Mouse (Mus musculus): ENCODE results near the gene Cox17. TPM values are rescaled to one million over a fixed set of nuclear protein-coding genes. Genes with fewer than 3 reads are reported as not detected.
A peak's percentile ranks its signal among the peaks of the same experiment; 100 is the strongest.

The Cox17 gene
- polyA plus RNA-seq, 1 experiment: 653 TPM

GRCm38 (mm10) chr16:38398266-38398665 is 51.5 kb downstream of the Cox17 start:
- Histone ChIP-seq H3K27me3 (ENCODE audit: control insufficient read depth, insufficient read depth, insufficient read length) (no peaks in the 10 kb centered on the region), H3K4me2 (ENCODE audit: low read depth) (no peak overlapping the region), H3K79me2 (ENCODE audit: control insufficient read depth, insufficient read depth) (no peaks in the 10 kb centered on the region), H3K4me3 (no peak overlapping the region), H3K36me3 (ENCODE audit: control insufficient read depth, insufficient read depth) (no peaks in the 10 kb centered on the region), H3ac (ENCODE audit: control insufficient read depth, insufficient read length) (no peak overlapping the region)
- no peak for TF ChIP-seq TCF12 (IDR thresholded peaks at IDR 0.05; ENCODE audit: insufficient read depth, poor library complexity, severe bottlenecking)
- no peak for TF ChIP-seq POLR2AphosphoS2 (IDR thresholded peaks at IDR 0.05; ENCODE audit: insufficient read length, low read depth)
- no peak for TF ChIP-seq REST (IDR thresholded peaks at IDR 0.05; ENCODE audit: insufficient read depth, insufficient read length)
- no peak for TF ChIP-seq MYOD1 (IDR thresholded peaks at IDR 0.05; ENCODE audit: control insufficient read depth in 1 of 3, insufficient read length in 2 of 3, low read depth in 2 of 3)
- TF ChIP-seq CEBPB (IDR thresholded peaks at IDR 0.05; ENCODE audit: insufficient read depth, poor library complexity, severe bottlenecking): no peak
- TF ChIP-seq POLR2A (IDR thresholded peaks at IDR 0.05; ENCODE audit: insufficient read length, low read depth): no peak
- TF ChIP-seq MYOG (IDR thresholded peaks at IDR 0.05; ENCODE audit: control insufficient read depth in 1 of 3, insufficient read depth in 1 of 3, insufficient read length in 2 of 3, low read depth in 2 of 3): no peak
- TF ChIP-seq TCF3 (IDR thresholded peaks at IDR 0.05; ENCODE audit: insufficient read length, low read depth): no peak
- no peak for TF ChIP-seq E2F4 (IDR thresholded peaks at IDR 0.05; ENCODE audit: insufficient read depth)
- no peak for TF ChIP-seq USF1 (IDR thresholded peaks at IDR 0.05; ENCODE audit: low read depth)

- H3K36me3 ChIP-seq (ENCODE audit: control insufficient read depth, insufficient read depth): no peaks in the 10 kb centered on the region
- H3K4me3 ChIP-seq: no peak overlapping the region
- TF ChIP-seq POLR2A (IDR thresholded peaks at IDR 0.05; ENCODE audit: insufficient read length, low read depth) (no peak), REST (IDR thresholded peaks at IDR 0.05; ENCODE audit: insufficient read depth, insufficient read length) (no peak)
- H3K4me2 ChIP-seq (ENCODE audit: low read depth): peak overlapping the region; percentile 43
- no peak overlapping the region for H3ac ChIP-seq (ENCODE audit: control insufficient read depth, insufficient read length)
- no peaks in the 10 kb centered on the region for H3K79me2 ChIP-seq (ENCODE audit: control insufficient read depth, insufficient read depth)
- H3K27me3 ChIP-seq (ENCODE audit: control insufficient read depth, insufficient read depth, insufficient read length): no peaks in the 10 kb centered on the region
These were observed 52.3 kb downstream of the Cox17 start for GRCm38 (mm10) chr16:38399076-38399475.

- Histone ChIP-seq H3K36me3 (ENCODE audit: control insufficient read depth, insufficient read depth) (no peaks in the 10 kb centered on the region), H3K4me3 (no peak overlapping the region), H3K79me2 (ENCODE audit: control insufficient read depth, insufficient read depth) (no peaks in the 10 kb centered on the region), H3ac (ENCODE audit: control insufficient read depth, insufficient read length) (no peak overlapping the region), H3K27me3 (ENCODE audit: control insufficient read depth, insufficient read depth, insufficient read length) (no peaks in the 10 kb centered on the region), H3K4me2 (ENCODE audit: low read depth) (peak overlapping the region; percentile 43)
- no peak for TF ChIP-seq POLR2A (IDR thresholded peaks at IDR 0.05; ENCODE audit: insufficient read length, low read depth)
- TF ChIP-seq MYOG (IDR thresholded peaks at IDR 0.05; ENCODE audit: control insufficient read depth in 1 of 3, insufficient read depth in 1 of 3, insufficient read length in 2 of 3, low read depth in 2 of 3): no peak
- no peak for TF ChIP-seq E2F4 (IDR thresholded peaks at IDR 0.05; ENCODE audit: insufficient read depth)
- TF ChIP-seq MAX (IDR thresholded peaks at IDR 0.05; ENCODE audit: low read depth): no peak
- TF ChIP-seq CEBPB (IDR thresholded peaks at IDR 0.05; ENCODE audit: insufficient read depth, poor library complexity, severe bottlenecking): no peak
- TF ChIP-seq SRF (IDR thresholded peaks at IDR 0.05; ENCODE audit: control insufficient read depth, insufficient read length, low read depth): no peak
- no peak for TF ChIP-seq REST (IDR thresholded peaks at IDR 0.05; ENCODE audit: insufficient read depth, insufficient read length)
- TF ChIP-seq USF1 (IDR thresholded peaks at IDR 0.05; ENCODE audit: low read depth): no peak
- no peak for TF ChIP-seq TCF3 (IDR thresholded peaks at IDR 0.05; ENCODE audit: insufficient read length, low read depth)
- no peak for TF ChIP-seq MYOD1 (IDR thresholded peaks at IDR 0.05; ENCODE audit: control insufficient read depth in 1 of 3, insufficient read length in 2 of 3, low read depth in 2 of 3)
- no peak for TF ChIP-seq POLR2AphosphoS2 (IDR thresholded peaks at IDR 0.05; ENCODE audit: insufficient read length, low read depth)
- no peak for TF ChIP-seq TCF12 (IDR thresholded peaks at IDR 0.05; ENCODE audit: insufficient read depth, poor library complexity, severe bottlenecking)
These were observed 52.9 kb downstream of the Cox17 start for GRCm38 (mm10) chr16:38399531-38400231.

- no peaks in the 10 kb centered on the region for H3K79me2 ChIP-seq (ENCODE audit: control insufficient read depth, insufficient read depth)
- H3K4me2 ChIP-seq (ENCODE audit: low read depth): no peak overlapping the region
- no peak for TF ChIP-seq MAX (IDR thresholded peaks at IDR 0.05; ENCODE audit: low read depth)
- no peak for TF ChIP-seq TCF3 (IDR thresholded peaks at IDR 0.05; ENCODE audit: insufficient read length, low read depth)
- no peak for TF ChIP-seq MYOD1 (IDR thresholded peaks at IDR 0.05; ENCODE audit: control insufficient read depth in 1 of 3, insufficient read length in 2 of 3, low read depth in 2 of 3)
- H3ac ChIP-seq (ENCODE audit: control insufficient read depth, insufficient read length): no peak overlapping the region
- no peaks in the 10 kb centered on the region for H3K36me3 ChIP-seq (ENCODE audit: control insufficient read depth, insufficient read depth)
- H3K4me3 ChIP-seq: no peak overlapping the region
- H3K27me3 ChIP-seq (ENCODE audit: control insufficient read depth, insufficient read depth, insufficient read length): no peaks in the 10 kb centered on the region
These were observed 53.6 kb downstream of the Cox17 start for GRCm38 (mm10) chr16:38400311-38400960.

GRCm38 (mm10) chr16:38401468-38401867 is 54.7 kb downstream of the Cox17 start:
- Histone ChIP-seq H3K4me3 (no peak overlapping the region), H3K36me3 (ENCODE audit: control insufficient read depth, insufficient read depth) (no peaks in the 10 kb centered on the region), H3K79me2 (ENCODE audit: control insufficient read depth, insufficient read depth) (no peaks in the 10 kb centered on the region), H3K4me2 (ENCODE audit: low read depth) (no peak overlapping the region), H3K27me3 (ENCODE audit: control insufficient read depth, insufficient read depth, insufficient read length) (no peaks in the 10 kb centered on the region), H3ac (ENCODE audit: control insufficient read depth, insufficient read length) (no peak overlapping the region)
- TF ChIP-seq MYOD1 (IDR thresholded peaks at IDR 0.05; ENCODE audit: control insufficient read depth in 1 of 3, insufficient read length in 2 of 3, low read depth in 2 of 3) (no peak), USF1 (IDR thresholded peaks at IDR 0.05; ENCODE audit: low read depth) (no peak), MYOG (IDR thresholded peaks at IDR 0.05; ENCODE audit: control insufficient read depth in 1 of 3, insufficient read depth in 1 of 3, insufficient read length in 2 of 3, low read depth in 2 of 3) (no peak), E2F4 (IDR thresholded peaks at IDR 0.05; ENCODE audit: insufficient read depth) (no peak), SRF (IDR thresholded peaks at IDR 0.05; ENCODE audit: control insufficient read depth, insufficient read length, low read depth) (no peak)

Other genes with a start within 250 kb of the Cox17 start
- not detected for gene Nr1i2, start 52.2 kb upstream of the Cox17 start, polyA plus RNA-seq (2012; fragmentation: generic; extraction: Trizol)
- gene Maats1, start 4.8 kb upstream of the Cox17 start, polyA plus RNA-seq (2012; fragmentation: generic; extraction: Trizol): 1.1 TPM
- 0.16 TPM for gene Gm21987, start within 50 bp of the Cox17 start, polyA plus RNA-seq (2012; fragmentation: generic; extraction: Trizol)
- 10.5 TPM for gene Popdc2, start 15.2 kb downstream of the Cox17 start, polyA plus RNA-seq (2012; fragmentation: generic; extraction: Trizol)
- 13.9 TPM for gene Pla1a, start 86.2 kb downstream of the Cox17 start, polyA plus RNA-seq (2012; fragmentation: generic; extraction: Trizol)
- 124 TPM for gene Adprh, start 105.7 kb downstream of the Cox17 start, polyA plus RNA-seq (2012; fragmentation: generic; extraction: Trizol)
- gene Cd80, start 108.6 kb downstream of the Cox17 start, polyA plus RNA-seq (2012; fragmentation: generic; extraction: Trizol): 27.1 TPM
- gene Timmdc1, start 175.7 kb downstream of the Cox17 start, polyA plus RNA-seq (2012; fragmentation: generic; extraction: Trizol): 41.4 TPM
- 25.5 TPM for gene Poglut1, start 203.3 kb downstream of the Cox17 start, polyA plus RNA-seq (2012; fragmentation: generic; extraction: Trizol)
- 36.8 TPM for gene Tmem39a, start 211.7 kb downstream of the Cox17 start, polyA plus RNA-seq (2012; fragmentation: generic; extraction: Trizol)